Mouse (Mus musculus): Measurements from ENCODE around the gene Golm1. TPM values are rescaled to one million over a fixed set of nuclear protein-coding genes. Genes with fewer than 3 reads are reported as not detected.
A peak's percentile ranks its signal among the peaks of the same experiment; 100 is the strongest.
"Not testable (repeated sequence)": the region's sequence is repeated elsewhere in the genome, so short reads cannot be mapped to it uniquely, and the experiment has no call there.

The Golm1 gene
- total RNA-seq (2021) = 10 to 100 TPM; 15.5 to 15.9 TPM

DNA sequence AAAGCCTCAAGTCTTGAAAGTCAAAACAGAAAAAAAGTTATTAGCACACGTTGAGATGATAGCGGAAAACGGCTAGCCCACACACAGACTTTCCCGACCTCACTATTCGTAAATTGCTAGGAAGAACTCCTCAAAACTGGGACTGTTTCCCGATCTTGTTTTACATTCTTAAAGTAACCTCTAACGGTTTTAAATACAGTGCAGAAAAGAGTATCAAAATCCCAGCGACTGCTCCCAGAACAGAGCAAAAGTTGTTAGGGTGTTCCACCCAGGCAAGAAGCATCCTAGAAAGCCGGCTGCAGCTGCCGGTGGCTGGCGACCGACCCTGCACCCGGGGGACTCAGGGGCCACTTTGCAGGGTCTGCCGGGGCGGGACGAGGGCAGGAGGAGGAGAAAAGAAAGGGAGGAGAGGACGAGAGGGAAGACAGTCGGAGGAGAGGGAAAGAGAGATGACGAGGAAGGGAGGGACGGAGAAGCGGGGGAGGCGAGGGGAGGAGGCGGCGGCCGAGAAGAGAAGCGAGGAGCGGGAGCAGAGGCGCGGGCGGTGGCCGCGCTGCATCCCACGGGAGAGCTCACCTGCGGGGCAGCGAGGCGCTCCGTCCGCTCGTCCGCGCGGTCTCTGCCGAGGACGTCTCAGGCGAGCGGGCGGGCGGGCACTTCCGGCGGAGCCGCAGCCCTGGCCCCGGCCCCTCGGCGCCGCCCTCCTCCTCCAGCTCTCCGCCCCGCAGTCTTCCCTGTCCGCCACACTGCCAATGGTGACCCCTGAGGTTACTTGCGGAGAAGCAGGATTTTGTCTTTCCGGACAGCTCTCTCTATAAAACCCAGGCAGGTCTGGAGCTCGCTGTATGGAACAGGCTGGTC lies at the start of gene Golm1:
Gene Golm1, minus strand, starts transcription at position 661 of the 861 bp plus-strand sequence.
- peak in 1 of 2 experiments; percentile 85 for DNase-seq (ENCODE audit: extremely low spot score in 1 of 2, low spot score in 2 of 2)
- intact Hi-C loops (cut with DNase I) = loop anchor here (5.0 kb wide), 1 partner anchor 52 kb away; no protein-coding TSS in a partner anchor

DNA sequence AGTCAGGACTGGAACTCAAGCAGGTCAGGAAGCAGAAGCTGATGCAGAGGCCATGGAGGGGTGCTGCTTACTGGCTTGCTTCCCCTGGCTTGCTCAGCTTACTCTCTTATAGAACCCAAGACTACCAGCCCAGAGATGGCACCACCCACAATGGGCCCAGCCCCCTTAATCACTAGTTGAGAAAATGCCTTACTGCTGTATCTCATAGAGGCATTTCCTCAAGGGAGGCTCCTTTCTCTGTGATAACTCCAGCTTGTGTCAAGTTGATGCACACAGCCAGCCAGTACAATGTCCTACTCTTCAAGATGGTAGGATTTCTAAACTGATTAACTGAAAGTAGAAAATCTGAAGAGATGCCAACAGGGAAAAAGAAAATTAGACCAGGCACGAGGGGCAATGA lies 46.5 kb upstream of the Golm1 start:
- intact Hi-C loops (cut with DNase I) = loop anchor here (10.0 kb wide), 1 partner anchor 187 kb away; no protein-coding TSS in a partner anchor
- not testable (repeated sequence) for DNase-seq (ENCODE audit: extremely low spot score in 1 of 2, low spot score in 2 of 2)

DNA sequence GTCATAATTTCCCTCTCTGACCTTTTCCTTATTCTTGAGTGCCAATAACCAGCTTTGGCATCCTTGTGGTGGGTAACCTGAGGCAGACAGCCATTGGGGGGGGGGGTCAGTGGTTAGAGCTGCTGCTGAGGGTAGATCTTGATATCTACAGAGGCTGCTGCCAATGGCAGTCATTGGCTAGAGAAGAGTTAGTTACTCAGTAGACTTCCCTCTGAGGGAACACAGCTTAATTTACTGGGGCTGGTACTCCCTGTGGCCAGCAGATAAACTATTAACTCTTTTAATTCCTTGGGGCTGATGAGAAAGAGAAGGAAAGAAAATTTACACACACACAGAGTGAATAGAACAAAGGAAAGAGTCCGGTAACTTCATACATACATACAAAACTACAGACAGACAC lies 43.9 kb upstream of the Golm1 start:
- intact Hi-C loops (cut with DNase I) = no loop called here
- no peak for DNase-seq (ENCODE audit: extremely low spot score in 1 of 2, low spot score in 2 of 2)

DNA sequence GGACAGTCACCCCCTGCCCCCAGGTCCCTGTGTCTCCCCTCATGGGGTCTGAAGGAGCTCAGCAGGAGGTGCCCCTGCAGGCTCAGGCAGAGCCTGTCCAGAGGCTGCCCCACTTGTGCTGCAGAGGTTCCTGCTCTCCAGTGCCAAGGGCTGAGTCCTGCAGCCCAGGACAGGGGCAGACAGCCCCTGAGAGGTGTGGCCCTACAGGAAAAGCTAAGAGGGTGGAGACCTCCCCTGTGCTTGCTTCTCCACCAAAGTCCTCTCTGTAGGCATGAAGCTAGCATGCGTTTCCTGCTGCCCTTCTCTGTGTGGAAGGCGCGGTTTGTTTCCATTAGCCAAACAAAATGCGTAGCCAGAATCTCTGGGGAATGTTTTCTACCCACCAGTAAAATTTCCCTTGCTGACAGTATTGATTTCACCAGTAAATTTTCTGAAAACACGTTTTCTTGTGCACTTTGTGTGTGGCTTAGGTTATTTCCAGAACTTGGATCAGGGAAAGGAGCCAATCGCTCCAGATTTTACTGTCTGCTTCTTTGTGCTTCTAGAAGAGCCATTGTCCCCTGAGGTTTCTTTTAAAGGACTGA lies 43.3 kb upstream of the Golm1 start:
- peak in 1 of 2 experiments; percentile 53 for DNase-seq (ENCODE audit: extremely low spot score in 1 of 2, low spot score in 2 of 2)
- intact Hi-C loops (cut with DNase I) = not testable (repeated sequence)

DNA sequence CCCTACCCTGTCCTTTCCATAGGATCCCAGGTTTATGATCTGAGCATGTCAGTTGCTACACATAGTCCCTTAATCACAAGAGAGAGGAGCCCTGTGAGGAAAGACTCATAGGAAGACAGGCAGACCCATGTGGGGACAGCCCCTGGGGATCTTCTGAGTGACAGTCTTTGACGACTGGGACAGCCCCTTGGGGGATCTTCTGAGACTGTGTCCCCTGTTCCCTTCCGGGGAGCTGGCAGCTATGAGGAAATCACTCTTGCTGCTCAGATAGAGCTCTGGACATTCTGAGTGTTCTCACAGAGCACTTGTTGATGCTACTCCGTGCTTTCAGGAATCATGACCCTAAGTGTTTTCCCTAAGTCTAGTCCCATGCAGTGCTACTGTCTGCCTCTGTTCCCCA lies 38.1 kb upstream of the Golm1 start:
- intact Hi-C loops (cut with DNase I) = no loop called here
- DNase-seq (ENCODE audit: extremely low spot score in 1 of 2, low spot score in 2 of 2) = no peak

DNA sequence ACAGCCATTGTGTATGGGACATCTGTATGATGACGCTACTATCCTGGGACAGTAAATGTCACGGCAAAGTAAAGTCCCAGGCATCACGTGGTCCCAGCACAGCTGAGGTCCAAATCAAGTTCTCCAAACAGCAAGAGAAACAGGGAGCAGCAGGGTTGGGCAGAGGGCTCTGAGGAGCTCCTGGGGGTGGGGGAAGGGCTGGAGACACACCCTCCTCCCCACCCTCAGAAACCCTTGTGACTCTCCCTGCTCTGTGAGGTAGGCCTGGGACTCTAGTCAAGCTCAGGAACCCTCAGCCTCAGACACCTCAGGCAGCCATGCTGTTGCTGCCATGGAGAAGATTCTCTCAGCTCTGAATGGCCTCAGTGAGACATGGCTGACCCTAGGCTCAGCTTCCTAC lies 36.4 kb upstream of the Golm1 start, which contains the start of gene Spata31d1b:
Gene Spata31d1b, plus strand, starts transcription at position 301 of the 400 bp plus-strand sequence.
- intact Hi-C loops (cut with DNase I); DNase-seq (ENCODE audit: extremely low spot score in 1 of 2, low spot score in 2 of 2): not testable (repeated sequence)

DNA sequence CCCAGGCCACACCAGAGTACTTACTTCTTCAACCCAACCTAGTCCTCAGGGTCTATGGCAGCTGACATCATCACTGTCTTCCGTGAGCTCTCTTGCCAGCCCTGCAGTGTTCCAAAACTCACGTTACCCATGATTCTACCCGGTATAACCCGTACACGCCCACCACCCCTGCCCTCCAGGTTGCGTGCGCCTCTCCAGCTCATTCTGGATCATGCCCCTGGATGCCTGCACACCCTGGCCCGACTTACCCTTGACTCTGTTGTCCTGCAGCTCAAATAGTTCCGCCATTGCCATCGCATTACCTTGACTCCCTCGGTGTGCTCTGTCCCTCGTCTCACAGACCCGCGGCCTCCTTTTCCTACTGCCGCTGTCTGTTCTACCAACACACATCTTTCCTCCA lies 34.6 kb upstream of the Golm1 start, which contains the start of gene Spata31d1a:
Gene Spata31d1a, minus strand, starts transcription at position 101 of the 400 bp plus-strand sequence.
- no peak for DNase-seq (ENCODE audit: extremely low spot score in 1 of 2, low spot score in 2 of 2)
- intact Hi-C loops (cut with DNase I) = no loop called here

DNA sequence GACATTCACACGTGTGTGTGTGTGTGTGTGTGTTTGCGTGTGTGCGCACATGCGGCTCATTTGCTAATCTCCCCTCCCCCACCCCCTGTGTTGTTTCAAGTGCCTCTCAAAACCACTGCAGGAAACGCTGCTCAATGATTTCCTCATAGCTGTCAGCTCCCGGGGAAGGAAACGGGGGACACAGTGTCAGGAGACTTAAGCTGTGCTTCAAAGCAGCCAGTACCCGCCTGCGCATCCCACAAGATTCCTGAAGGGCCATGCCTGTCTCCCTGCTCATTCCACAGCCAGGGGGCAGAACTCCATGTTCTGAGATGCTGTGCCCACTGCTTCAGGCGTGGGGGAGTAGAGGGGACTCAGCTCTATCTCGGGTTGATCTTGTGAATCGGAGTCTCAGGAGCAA lies 29.0 kb upstream of the Golm1 start:
- peak in 1 of 2 experiments; percentile 45 for DNase-seq (ENCODE audit: extremely low spot score in 1 of 2, low spot score in 2 of 2)
- intact Hi-C loops (cut with DNase I) = no loop called here

DNA sequence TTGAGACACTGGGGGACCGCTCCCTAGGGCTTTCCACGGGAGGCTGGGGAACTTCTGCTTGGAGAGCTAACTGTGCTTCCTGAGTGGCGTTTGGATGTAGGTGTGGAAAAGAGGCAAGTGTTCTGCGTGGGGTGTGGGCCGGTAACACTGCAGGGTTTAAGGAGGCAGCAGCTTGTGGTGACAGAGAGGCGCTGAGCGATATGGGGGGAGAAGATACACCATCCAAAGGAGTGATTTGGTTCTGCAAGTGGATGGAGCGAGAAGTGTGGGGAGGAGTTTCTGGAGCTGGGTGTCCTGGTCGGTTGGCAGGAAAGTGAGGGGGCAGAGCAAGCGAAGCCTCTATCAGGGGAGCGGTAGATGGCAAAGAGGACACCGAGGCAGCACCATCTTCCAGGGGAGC lies 27.9 kb upstream of the Golm1 start:
- intact Hi-C loops (cut with DNase I) = no loop called here
- no peak for DNase-seq (ENCODE audit: extremely low spot score in 1 of 2, low spot score in 2 of 2)

DNA sequence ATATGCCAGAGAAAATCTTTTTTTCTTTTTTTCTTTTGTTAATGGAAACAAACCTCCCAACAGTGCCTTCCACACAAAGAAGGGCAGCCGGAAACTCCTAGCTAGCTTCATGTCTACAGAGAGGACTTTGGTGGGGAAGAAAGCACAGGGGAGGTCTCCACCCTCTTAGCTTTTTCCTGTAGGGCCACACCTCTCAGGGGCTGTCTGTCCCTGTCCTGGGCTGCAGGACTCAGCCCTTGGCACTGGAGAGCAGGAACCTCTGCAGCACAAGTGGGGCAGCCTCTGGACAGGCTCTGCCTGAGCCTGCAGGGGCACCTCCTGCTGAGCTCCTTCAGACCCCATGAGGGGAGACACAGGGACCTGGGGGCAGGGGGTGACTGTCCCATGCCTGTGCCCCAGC lies 24.5 kb upstream of the Golm1 start:
- intact Hi-C loops (cut with DNase I) = not testable (repeated sequence)

DNA sequence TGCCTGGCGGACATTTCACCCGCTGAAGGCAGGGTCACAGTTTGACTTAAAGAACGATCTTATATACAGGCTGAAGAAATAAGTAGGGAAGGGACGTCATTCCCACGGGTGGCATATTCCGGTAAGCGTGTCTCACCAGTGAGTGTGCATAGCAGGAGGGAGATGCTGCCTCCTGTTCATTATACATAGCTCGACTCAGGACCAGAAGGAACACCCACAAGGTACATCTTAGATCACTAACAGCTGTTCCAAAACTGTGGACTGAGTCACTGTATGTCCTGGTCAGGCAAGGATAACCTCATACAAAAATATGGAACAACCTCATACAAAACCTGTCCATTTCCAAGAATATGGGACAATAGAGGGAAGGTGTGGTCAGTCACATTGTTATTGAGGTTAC lies 23.5 kb upstream of the Golm1 start:
- intact Hi-C loops (cut with DNase I) = no loop called here
- DNase-seq (ENCODE audit: extremely low spot score in 1 of 2, low spot score in 2 of 2) = no peak

More for the DNA sequence above, 24.5 kb upstream of the Golm1 start:
- not testable (repeated sequence) for DNase-seq (ENCODE audit: extremely low spot score in 1 of 2, low spot score in 2 of 2)

DNA sequence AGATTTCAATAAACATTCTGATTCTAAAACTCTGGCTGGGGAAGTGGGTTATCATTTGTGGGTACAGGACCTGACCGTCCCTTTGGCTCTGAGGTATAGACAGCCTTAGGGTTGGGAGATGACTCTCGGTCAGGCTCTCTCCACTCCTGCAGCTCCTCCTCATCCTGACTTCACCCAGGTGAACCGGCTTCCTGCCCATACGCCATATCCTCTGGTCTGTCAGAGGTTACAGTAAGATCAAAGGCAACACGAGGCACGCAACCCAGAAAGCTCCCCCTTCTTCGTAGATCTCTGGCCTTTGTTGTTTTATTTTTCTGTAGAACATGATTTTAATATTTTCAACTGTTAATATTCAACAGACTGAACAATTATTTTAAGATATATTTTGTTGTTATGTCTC lies 20.2 kb upstream of the Golm1 start:
- DNase-seq (ENCODE audit: extremely low spot score in 1 of 2, low spot score in 2 of 2) = no peak
- intact Hi-C loops (cut with DNase I) = no loop called here

DNA sequence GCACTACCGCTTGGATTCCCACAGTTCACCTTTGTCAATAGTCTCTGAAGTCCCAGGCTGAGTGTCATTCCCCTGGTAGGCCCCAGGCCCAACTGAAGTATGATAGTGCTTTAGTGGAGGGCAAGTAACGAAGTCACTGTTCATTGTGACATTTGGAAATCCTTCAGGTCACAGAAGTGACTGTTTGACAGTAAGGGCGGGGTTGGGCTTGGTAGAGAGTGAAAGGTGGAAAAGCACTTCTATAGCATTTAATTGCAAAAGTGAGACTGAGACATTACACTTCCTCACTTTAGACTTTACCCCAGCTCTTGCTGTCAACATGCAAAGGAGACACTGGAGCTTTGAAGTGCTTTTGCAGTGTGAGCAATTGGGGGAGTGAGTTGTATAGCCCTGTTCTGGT lies 18.4 kb upstream of the Golm1 start, which contains the start of gene 4921517D22Rik:
Gene 4921517D22Rik, minus strand, starts transcription at position 101 of the 400 bp plus-strand sequence.
- intact Hi-C loops (cut with DNase I) = no loop called here
- DNase-seq (ENCODE audit: extremely low spot score in 1 of 2, low spot score in 2 of 2) = no peak

DNA sequence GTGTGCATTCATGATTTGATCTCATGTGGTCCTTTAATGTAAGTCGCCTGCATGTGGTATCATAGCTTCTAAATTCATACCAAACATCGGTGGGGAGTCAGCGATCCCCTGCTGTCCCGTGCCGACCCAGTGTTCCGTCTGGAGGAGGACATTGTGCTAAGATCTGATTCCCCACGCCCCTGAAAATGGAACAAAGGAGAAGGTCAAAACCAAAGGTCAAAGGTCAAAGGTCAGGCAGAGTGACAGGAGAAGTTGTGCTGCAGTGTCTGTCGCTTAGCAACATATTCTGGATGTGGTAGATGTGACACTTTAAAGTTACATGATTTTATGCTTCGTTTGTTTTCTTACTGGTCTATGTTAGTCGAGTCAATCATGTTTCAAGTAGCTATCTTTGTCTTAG lies 15.9 kb upstream of the Golm1 start:
- intact Hi-C loops (cut with DNase I) = no loop called here
- DNase-seq (ENCODE audit: extremely low spot score in 1 of 2, low spot score in 2 of 2) = no peak

DNA sequence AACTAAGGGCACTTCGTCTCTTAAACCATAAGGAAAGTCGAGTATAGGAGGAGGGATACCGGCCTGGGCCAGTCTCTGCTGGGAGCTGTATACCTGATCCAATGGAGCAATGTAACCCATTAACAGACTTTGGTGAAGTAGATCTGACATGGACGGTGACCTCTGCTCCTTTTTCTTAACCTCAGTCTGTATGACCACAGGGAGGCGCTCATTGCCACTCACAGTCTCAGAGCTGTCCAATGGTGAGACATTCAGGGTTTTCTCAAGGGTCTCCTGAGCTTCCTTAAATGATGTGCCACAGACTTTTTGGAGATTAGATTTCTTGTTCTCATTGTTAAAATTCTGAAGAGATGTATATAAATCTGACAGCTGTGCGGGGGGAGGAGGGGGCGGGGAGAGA lies 15.0 kb upstream of the Golm1 start:
- no peak for DNase-seq (ENCODE audit: extremely low spot score in 1 of 2, low spot score in 2 of 2)
- intact Hi-C loops (cut with DNase I) = no loop called here

DNA sequence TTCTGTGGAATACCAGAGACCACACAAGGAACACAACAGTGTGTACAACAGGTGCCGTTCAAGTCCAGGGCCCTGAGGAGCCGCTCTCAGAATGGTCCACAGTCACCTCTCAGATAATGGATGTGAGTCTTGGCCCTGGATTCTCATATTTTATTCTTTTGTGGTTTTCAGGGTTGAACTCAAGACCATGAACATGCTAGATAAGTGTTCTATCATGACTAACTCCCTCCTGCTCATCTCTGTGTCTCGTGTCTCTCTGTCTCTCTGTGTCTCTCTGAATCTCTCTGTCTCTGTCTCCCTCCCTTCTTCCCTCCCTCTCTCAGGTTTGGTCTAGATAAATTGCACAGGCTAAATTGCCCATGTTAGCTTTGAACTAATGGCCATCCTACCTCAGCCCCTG lies 14.2 kb upstream of the Golm1 start:
- DNase-seq (ENCODE audit: extremely low spot score in 1 of 2, low spot score in 2 of 2) = no peak
- intact Hi-C loops (cut with DNase I) = no loop called here

DNA sequence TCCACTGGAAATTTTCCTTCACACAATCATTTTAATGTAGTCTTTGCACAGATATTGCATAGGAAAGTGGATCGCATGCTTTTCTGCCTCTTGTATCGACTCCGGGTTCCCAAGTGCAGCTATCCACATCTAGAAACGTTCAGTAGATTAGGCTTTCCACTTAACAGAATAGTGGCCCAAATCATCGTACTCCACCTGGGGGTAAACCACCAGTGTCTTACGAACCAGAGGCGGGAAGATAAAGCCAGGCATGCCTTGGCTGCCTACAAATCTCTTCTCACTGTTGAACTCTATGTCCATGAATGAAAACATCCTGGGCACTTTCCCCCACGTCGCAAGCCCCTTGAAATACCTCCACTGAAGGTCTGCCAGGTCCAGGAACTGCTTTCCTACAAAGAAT lies 13.7 kb upstream of the Golm1 start:
- no peak for DNase-seq (ENCODE audit: extremely low spot score in 1 of 2, low spot score in 2 of 2)
- intact Hi-C loops (cut with DNase I) = no loop called here

DNA sequence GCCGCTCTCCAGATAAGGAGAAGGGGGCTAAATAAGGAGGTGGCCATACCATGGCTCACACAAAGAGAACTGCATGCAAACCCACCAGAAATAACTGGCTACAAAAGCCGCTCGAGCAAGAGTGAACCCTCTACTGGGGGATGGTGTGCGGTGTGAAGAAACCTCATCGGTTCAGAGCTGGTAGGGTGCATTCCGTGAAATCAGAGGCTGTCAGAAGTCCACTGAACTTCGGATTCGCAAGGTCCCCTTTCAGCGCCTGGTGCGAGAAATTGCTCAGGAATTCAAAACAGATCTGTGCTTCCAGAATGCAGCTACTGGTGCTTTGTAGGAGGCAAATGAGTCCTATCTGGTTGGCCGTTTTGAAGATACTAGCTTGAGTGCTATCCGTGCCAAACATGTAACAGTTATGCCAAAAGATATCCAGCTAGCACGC lies 12.7 kb upstream of the Golm1 start:
- intact Hi-C loops (cut with DNase I) = no loop called here
- peak in 1 of 2 experiments; percentile 42 for DNase-seq (ENCODE audit: extremely low spot score in 1 of 2, low spot score in 2 of 2)

DNA sequence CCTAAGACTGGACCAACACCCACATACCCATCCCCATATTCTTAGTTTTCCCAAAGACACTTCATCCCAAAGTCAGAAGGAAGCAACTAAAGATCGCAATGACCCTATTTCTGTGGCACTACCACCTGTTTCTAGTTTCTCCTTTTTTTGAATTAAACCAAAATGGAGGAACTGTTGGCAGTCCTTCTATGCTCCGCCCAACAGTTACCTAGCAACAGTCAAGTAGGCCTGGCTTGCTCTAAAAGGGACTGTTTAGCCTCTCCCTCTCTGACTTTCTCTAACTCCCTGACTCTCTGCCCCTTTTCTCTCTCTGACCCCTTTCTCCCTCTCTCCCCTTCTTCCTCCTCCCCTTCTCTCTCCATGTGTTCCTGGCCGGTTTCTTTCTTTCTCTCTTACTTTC lies 9.6 kb upstream of the Golm1 start:
- intact Hi-C loops (cut with DNase I) = no loop called here
- DNase-seq (ENCODE audit: extremely low spot score in 1 of 2, low spot score in 2 of 2) = no peak

DNA sequence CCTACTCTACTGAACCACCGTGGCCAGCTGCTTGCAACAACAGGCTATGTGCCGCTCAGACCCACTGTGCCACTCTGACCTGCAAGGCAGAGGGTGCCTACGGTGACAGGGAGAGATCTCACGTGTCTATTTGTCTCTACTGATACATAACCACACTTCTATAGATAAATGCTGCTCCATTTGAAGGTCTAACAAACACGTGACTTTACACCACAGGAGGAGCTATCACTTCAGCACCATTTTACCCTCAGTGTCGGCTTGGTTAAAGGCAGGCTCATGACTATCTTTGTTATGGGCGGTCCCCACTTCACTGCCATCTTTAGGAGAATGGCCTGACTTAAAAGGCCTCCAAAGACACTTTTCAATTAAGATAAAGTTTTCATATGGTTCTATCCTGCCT lies 7.0 kb upstream of the Golm1 start:
- DNase-seq (ENCODE audit: extremely low spot score in 1 of 2, low spot score in 2 of 2) = no peak
- intact Hi-C loops (cut with DNase I) = no loop called here
